Mouse (Mus musculus): ENCODE data around the gene Pou3f4. TPM values are rescaled to one million over a fixed set of nuclear protein-coding genes. Genes with fewer than 3 reads are reported as not detected.
"Not testable (repeated sequence)": the region's sequence is repeated elsewhere in the genome, so short reads cannot be mapped to it uniquely, and the experiment has no call there.

Gene Pou3f4
- polyA plus RNA-seq (2015; fragmentation: Nextera tagmentation; extraction: Ambion mirVana): 18.3 and 18.7 TPM in 2 replicates

DNA sequence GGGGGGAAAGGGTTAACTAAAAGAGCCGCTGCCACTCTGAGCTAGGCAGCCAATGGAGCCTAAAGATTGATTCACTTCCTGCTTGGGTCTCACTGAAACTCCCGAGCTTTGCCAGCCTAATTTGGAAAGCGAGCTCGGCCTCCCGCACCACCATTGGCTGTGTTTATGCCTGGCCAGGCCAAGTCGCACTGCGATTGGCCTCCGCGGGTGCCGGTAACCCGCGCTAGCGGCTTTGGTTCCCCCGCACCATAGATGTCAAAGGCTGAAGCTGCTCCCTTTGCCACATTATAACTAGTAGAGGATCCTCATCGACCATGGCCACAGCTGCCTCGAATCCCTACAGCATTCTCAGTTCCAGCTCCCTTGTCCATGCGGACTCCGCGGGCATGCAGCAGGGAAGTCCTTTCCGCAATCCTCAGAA, at the start of gene Pou3f4:
Gene Pou3f4 (plus strand): TSS at position 130 of the 421 bp plus-strand sequence.
- Histone ChIP-seq H3K36me3 (ENCODE audit: control insufficient read depth, insufficient read depth, low read length) (no peaks in the 10 kb centered on the region), H3K27ac (ENCODE audit: low read length) (peak within 1 kb of the TSS; percentile 91), H3K4me2 (ENCODE audit: low read length) (peak within 1 kb of the TSS; percentile 40), H3K27me3 (ENCODE audit: control insufficient read depth, insufficient read depth, low read depth, low read length) (no peaks in the 10 kb centered on the region), H3K9ac (ENCODE audit: low read depth, low read length) (peak within 1 kb of the TSS; percentile 74), H3K9me3 (replicated peaks; ENCODE audit: control insufficient read depth, low read length, poor library complexity, severe bottlenecking) (no peaks in the 10 kb centered on the region), H3K4me3 (ENCODE audit: low read depth, low read length) (peak within 1 kb of the TSS; percentile 50), H3K4me1 (ENCODE audit: control insufficient read depth, insufficient read depth, low read length) (no peaks in the 10 kb centered on the region)
- 19% methylated on average over 20 of the region's 20 CpGs for WGBS
- ATAC-seq: peak; percentile 94

DNA sequence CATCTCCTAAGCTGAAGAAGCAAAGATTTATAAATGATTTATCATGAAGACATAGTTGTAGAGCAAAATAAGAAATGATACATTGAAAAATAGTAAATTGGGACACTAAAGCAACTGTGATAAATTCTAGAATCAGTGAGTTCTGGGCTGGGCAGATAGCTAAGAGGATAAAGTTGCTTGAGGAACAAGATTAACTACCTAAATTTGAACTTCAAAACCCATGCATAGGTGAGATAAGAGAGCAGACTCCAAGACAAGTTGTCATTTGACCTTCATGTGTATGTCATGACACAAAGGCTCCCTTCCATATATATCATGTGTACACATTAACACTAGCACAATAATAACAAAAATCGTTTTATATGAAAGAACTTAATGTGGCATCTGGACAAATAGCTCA, 48.1 kb upstream of the Pou3f4 start:
- Histone ChIP-seq H3K4me2 (ENCODE audit: low read length) (no peak overlapping the region), H3K9ac (ENCODE audit: low read depth, low read length) (no peak overlapping the region), H3K36me3 (ENCODE audit: control insufficient read depth, insufficient read depth, low read length) (no peaks in the 10 kb centered on the region), H3K4me3 (ENCODE audit: low read depth, low read length) (no peak overlapping the region), H3K27ac (ENCODE audit: low read length) (no peak overlapping the region), H3K4me1 (ENCODE audit: control insufficient read depth, insufficient read depth, low read length) (no peaks in the 10 kb centered on the region), H3K9me3 (replicated peaks; ENCODE audit: control insufficient read depth, low read length, poor library complexity, severe bottlenecking) (no peaks in the 10 kb centered on the region), H3K27me3 (ENCODE audit: control insufficient read depth, insufficient read depth, low read depth, low read length) (no peaks in the 10 kb centered on the region)
- no peak for ATAC-seq
- WGBS: 76% methylated on average over 1 of the region's 1 CpGs

DNA sequence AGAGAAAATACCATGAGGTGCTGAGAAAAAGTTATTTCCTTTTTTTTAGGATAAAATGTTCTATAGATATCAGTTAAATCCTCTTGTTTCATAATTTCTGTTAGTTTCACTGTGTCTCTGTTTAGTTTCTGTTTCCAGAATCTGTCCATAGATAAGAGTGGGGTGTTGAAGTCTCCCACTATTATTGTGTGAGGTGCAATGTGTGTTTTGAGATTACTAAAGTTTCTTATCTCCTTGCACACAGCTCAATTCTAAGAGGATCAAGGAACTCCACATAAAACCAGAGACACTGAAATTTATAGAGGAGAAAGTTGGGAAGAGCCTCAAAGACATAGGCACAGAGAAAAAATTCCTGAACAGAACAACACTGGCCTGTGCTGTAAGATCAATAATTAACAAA, 39.3 kb upstream of the Pou3f4 start:
- not testable (repeated sequence) for H3K9ac ChIP-seq (ENCODE audit: low read depth, low read length); H3K27me3 ChIP-seq (ENCODE audit: control insufficient read depth, insufficient read depth, low read depth, low read length); H3K9me3 ChIP-seq (replicated peaks; ENCODE audit: control insufficient read depth, low read length, poor library complexity, severe bottlenecking); H3K4me2 ChIP-seq (ENCODE audit: low read length); ATAC-seq; H3K36me3 ChIP-seq (ENCODE audit: control insufficient read depth, insufficient read depth, low read length); H3K4me3 ChIP-seq (ENCODE audit: low read depth, low read length); H3K4me1 ChIP-seq (ENCODE audit: control insufficient read depth, insufficient read depth, low read length); H3K27ac ChIP-seq (ENCODE audit: low read length)

DNA sequence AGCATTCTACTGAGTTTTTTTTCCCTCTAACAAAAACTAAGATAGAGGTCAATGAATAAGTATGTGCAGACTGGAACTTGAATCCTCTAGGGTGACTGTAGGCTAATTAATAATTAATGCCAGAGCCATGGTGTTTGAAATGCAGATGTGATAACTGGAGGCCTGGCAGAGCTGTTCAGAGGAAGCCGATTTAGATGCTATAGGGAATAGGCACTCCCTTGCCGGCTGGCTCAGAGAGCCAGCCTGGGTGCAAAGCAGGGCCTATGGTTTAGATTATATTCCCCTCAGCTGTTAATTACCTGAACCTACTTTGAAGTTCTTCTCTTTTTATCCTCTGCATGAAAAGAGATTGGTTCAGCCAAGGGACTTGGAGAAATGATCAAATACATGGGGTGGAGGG, 11.6 kb upstream of the Pou3f4 start:
- 31% methylated on average over 2 of the region's 2 CpGs for WGBS
- ATAC-seq: peak; percentile 97
- no peaks in the 10 kb centered on the region for H3K27me3 ChIP-seq (ENCODE audit: control insufficient read depth, insufficient read depth, low read depth, low read length)

GRCm38 (mm10) chrX:110810001-110810578, 4.0 kb upstream of the Pou3f4 start:
- no peak for ATAC-seq
- Histone ChIP-seq H3K4me1 (ENCODE audit: control insufficient read depth, insufficient read depth, low read length) (no peaks in the 10 kb centered on the region), H3K27me3 (ENCODE audit: control insufficient read depth, insufficient read depth, low read depth, low read length) (no peaks in the 10 kb centered on the region), H3K4me3 (ENCODE audit: low read depth, low read length) (peak overlapping the region; percentile 8; the same call in 1 of the 2 replicates), H3K9me3 (replicated peaks; ENCODE audit: control insufficient read depth, low read length, poor library complexity, severe bottlenecking) (no peaks in the 10 kb centered on the region), H3K9ac (ENCODE audit: low read depth, low read length) (no peak overlapping the region), H3K4me2 (ENCODE audit: low read length) (peak overlapping the region; percentile 50), H3K36me3 (ENCODE audit: control insufficient read depth, insufficient read depth, low read length) (no peaks in the 10 kb centered on the region), H3K27ac (ENCODE audit: low read length) (peak overlapping the region; percentile 81)
- 22% methylated on average over 4 of the region's 4 CpGs for WGBS

More for the DNA sequence above, 11.6 kb upstream of the Pou3f4 start:
- no peaks in the 10 kb centered on the region for H3K9me3 ChIP-seq (replicated peaks; ENCODE audit: control insufficient read depth, low read length, poor library complexity, severe bottlenecking)
- no peak overlapping the region for H3K4me3 ChIP-seq (ENCODE audit: low read depth, low read length)
- no peak overlapping the region for H3K27ac ChIP-seq (ENCODE audit: low read length)
- H3K9ac ChIP-seq (ENCODE audit: low read depth, low read length): no peak overlapping the region
- H3K4me2 ChIP-seq (ENCODE audit: low read length): no peak overlapping the region
- H3K36me3 ChIP-seq (ENCODE audit: control insufficient read depth, insufficient read depth, low read length): no peaks in the 10 kb centered on the region
- H3K4me1 ChIP-seq (ENCODE audit: control insufficient read depth, insufficient read depth, low read length): no peaks in the 10 kb centered on the region

- ATAC-seq: no peak
- Histone ChIP-seq H3K4me2 (ENCODE audit: low read length) (peak overlapping the region; percentile 50), H3K4me3 (ENCODE audit: low read depth, low read length) (peak overlapping the region; percentile 31), H3K27ac (ENCODE audit: low read length) (peak overlapping the region; percentile 81), H3K27me3 (ENCODE audit: control insufficient read depth, insufficient read depth, low read depth, low read length) (no peaks in the 10 kb centered on the region), H3K36me3 (ENCODE audit: control insufficient read depth, insufficient read depth, low read length) (no peaks in the 10 kb centered on the region), H3K4me1 (ENCODE audit: control insufficient read depth, insufficient read depth, low read length) (no peaks in the 10 kb centered on the region), H3K9me3 (replicated peaks; ENCODE audit: control insufficient read depth, low read length, poor library complexity, severe bottlenecking) (no peaks in the 10 kb centered on the region), H3K9ac (ENCODE audit: low read depth, low read length) (no peak overlapping the region)
- WGBS: 26% methylated on average over 5 of the region's 5 CpGs
Observed at GRCm38 (mm10) chrX:110810753-110811506, 3.1 kb upstream of the Pou3f4 start.

- peak overlapping the region; percentile 44; the same call in 1 of the 2 replicates for H3K9ac ChIP-seq (ENCODE audit: low read depth, low read length)
- 16% methylated on average over 5 of the region's 5 CpGs for WGBS
- H3K4me3 ChIP-seq (ENCODE audit: low read depth, low read length): peak overlapping the region; percentile 31
- H3K9me3 ChIP-seq (replicated peaks; ENCODE audit: control insufficient read depth, low read length, poor library complexity, severe bottlenecking): no peaks in the 10 kb centered on the region
- no peak for ATAC-seq
- no peaks in the 10 kb centered on the region for H3K36me3 ChIP-seq (ENCODE audit: control insufficient read depth, insufficient read depth, low read length)
- peak overlapping the region; percentile 50 for H3K4me2 ChIP-seq (ENCODE audit: low read length)
- H3K27me3 ChIP-seq (ENCODE audit: control insufficient read depth, insufficient read depth, low read depth, low read length): no peaks in the 10 kb centered on the region
- H3K4me1 ChIP-seq (ENCODE audit: control insufficient read depth, insufficient read depth, low read length): no peaks in the 10 kb centered on the region
- H3K27ac ChIP-seq (ENCODE audit: low read length): peak overlapping the region; percentile 81
Observed at GRCm38 (mm10) chrX:110812071-110812470, 2.0 kb upstream of the Pou3f4 start.

GRCm38 (mm10) chrX:110813401-110813800, 679 bp upstream of the Pou3f4 start:
- Histone ChIP-seq H3K36me3 (ENCODE audit: control insufficient read depth, insufficient read depth, low read length) (no peaks in the 10 kb centered on the region), H3K9ac (ENCODE audit: low read depth, low read length) (peak overlapping the region; percentile 48; the same call in 1 of the 2 replicates), H3K27me3 (ENCODE audit: control insufficient read depth, insufficient read depth, low read depth, low read length) (no peaks in the 10 kb centered on the region), H3K4me2 (ENCODE audit: low read length) (peak overlapping the region; percentile 40), H3K4me1 (ENCODE audit: control insufficient read depth, insufficient read depth, low read length) (no peaks in the 10 kb centered on the region), H3K27ac (ENCODE audit: low read length) (peak overlapping the region; percentile 91), H3K4me3 (ENCODE audit: low read depth, low read length) (peak overlapping the region; percentile 50), H3K9me3 (replicated peaks; ENCODE audit: control insufficient read depth, low read length, poor library complexity, severe bottlenecking) (no peaks in the 10 kb centered on the region)
- ATAC-seq: peak; percentile 41; the same call in 1 of the 2 replicates
- WGBS: 18% methylated on average over 5 of the region's 5 CpGs

Measured in midbrain, embryonic 16.5 days (tissue).